Mouse (Mus musculus) E14TG2a.4 (cell line): ENCODE results near the gene Tead1.

Experiments used
- CTCF ChIP-seq: conservative IDR thresholded peaks from 2 replicates; pipeline ENCODE4 v1.5.1; 2014; ENCODE audit warnings: low read length
- NANOG ChIP-seq: IDR thresholded peaks from 2 replicates; pipeline ENCODE4 v1.6.1; 2014; ENCODE audit warnings: borderline replicate concordance, low read length, mixed read lengths

DNA sequence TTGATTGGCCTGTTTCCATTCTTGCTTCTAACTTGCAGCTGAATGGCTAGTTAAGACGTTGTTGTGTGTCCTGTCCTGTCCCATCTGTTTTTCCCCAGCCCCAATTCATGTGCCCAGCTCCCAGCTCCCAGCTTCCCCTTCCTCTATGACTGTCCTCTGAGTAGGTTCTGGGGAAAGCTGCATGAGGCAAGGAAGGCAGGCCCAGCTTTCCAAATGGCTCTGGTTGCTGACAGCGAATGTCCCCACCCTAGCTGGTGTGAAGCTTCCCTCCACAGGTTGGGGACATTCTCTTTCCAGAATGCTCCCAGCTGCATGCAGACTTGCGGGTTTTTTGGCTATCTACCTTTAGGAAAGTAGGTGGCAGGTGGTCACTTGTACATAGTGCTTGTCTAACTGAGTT, 81.2 kb downstream of the Tead1 start:
- TF ChIP-seq CTCF (no peak), NANOG (no peak)
